In the genomic region with DNA sequence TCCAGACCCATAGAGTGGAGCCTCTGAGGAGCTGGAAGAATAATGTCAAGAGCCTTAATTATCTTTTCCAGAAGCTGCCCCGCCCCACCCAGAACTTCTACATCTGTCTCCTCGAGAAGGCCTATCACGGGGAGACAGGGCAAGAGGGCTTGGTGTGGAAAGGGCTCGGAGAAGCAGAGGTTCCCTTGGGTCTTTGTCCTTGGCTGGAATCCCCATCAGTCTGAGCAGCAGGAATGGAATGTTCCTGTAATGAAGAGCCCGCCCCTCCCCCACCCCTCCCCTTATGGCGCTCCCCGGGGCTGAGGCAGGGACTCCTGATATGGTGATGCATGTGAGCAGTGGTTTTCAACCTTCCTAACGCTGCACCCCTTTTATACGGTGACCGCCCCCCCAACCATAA, we compare ENCODE assay signal across 13 mouse cellular contexts. TPM values are rescaled to one million over a fixed set of nuclear protein-coding genes. Genes with fewer than 3 reads are reported as not detected.
DNase-seq lines count a peak whose midpoint lies in the region; ATAC-seq and TF ChIP-seq lines count a peak whose summit lies in the region.
"Had no signal": no experiment of that assay in that cellular context is flagged by ENCODE, and none has a peak within 500 bp of the region (broad histone marks: within the 10 kb centered on the region; RNA-seq: fewer than 3 reads in every experiment).

No protein-coding gene starts in this region.

- H3K27me3 ChIP-seq in lung, postnatal 0 days (replicated peaks; ENCODE audit: insufficient read depth, low read length) = peaks cover 7% of the 10 kb centered on the region
- H3K27me3 ChIP-seq in heart, embryonic 16.5 days (ENCODE audit: control insufficient read depth, insufficient read depth, low read length) = peaks cover 21% of the 10 kb centered on the region
- H3K27me3 ChIP-seq in stomach, postnatal 0 days (ENCODE audit: control insufficient read depth, insufficient read depth, low read length) = no peaks in the 10 kb centered on the region
- H3K27me3 ChIP-seq in forebrain, embryonic 11.5 days (ENCODE audit: control insufficient read depth, insufficient read depth, low read length) = peaks cover 21% of the 10 kb centered on the region

- peak; percentile 61 for ATAC-seq in lung, postnatal 0 days
- ATAC-seq in heart, embryonic 16.5 days (replicated peaks; ENCODE audit: extremely low read depth, insufficient read depth, low FRiP score) = no peak; the same call in 1 of the 2 replicates
- peak; percentile 13; the same call in 1 of the 2 replicates for ATAC-seq in stomach, postnatal 0 days (ENCODE audit: low FRiP score, low TSS enrichment)
- no peak for ATAC-seq in forebrain, embryonic 11.5 days (replicated peaks; ENCODE audit: low FRiP score)
- ATAC-seq: inflammation-experienced regulatory T-cells, adult 6 months had no signal

- no peak for TF ChIP-seq CTCF in lung, postnatal 0 days (IDR thresholded peaks at IDR 0.05)
- no peak for TF ChIP-seq CTCF in lung, adult 2 months (IDR thresholded peaks at IDR 0.05; ENCODE audit: insufficient read depth, low read length)
- TF ChIP-seq CTCF in stomach, postnatal 0 days (IDR thresholded peaks at IDR 0.05; ENCODE audit: low read depth) = no peak

- no peak overlapping the region for H3K4me3 ChIP-seq in lung, postnatal 0 days (ENCODE audit: low read depth, low read length)
- H3K4me3 ChIP-seq in lung, adult 2 months (replicated peaks; ENCODE audit: extremely low read depth, low read depth, low read length) = no peak overlapping the region
- H3K4me3 ChIP-seq in heart, embryonic 16.5 days (ENCODE audit: low read length) = 0 out of 2 replicates have a peak overlapping the region, but pooled peaks have one; percentile 6
- H3K4me3 ChIP-seq in stomach, postnatal 0 days (ENCODE audit: low read depth, low read length) = no peak overlapping the region
- H3K4me3 ChIP-seq in forebrain, embryonic 11.5 days (ENCODE audit: low read depth, low read length) = no peak overlapping the region
- H3K4me3 ChIP-seq: megakaryocyte, embryonic 14.5 days had no signal

- H3K36me3 ChIP-seq in lung, postnatal 0 days (ENCODE audit: insufficient read depth, low read length) = no peaks in the 10 kb centered on the region
- H3K36me3 ChIP-seq in heart, embryonic 16.5 days (ENCODE audit: control insufficient read depth, insufficient read depth) = no peaks in the 10 kb centered on the region
- H3K36me3 ChIP-seq in stomach, postnatal 0 days (ENCODE audit: control insufficient read depth, insufficient read depth, low read length) = no peaks in the 10 kb centered on the region
- no peaks in the 10 kb centered on the region for H3K36me3 ChIP-seq in forebrain, embryonic 11.5 days (ENCODE audit: control insufficient read depth, insufficient read depth, low read length)

- H3K4me2 ChIP-seq in lung, postnatal 0 days (replicated peaks; ENCODE audit: low read depth, low read length) = no peak overlapping the region
- H3K4me2 ChIP-seq in heart, embryonic 16.5 days (ENCODE audit: low read depth, low read length) = peak overlapping the region; percentile 48
- no peak overlapping the region; the same call in 1 of the 2 replicates for H3K4me2 ChIP-seq in stomach, postnatal 0 days (replicated peaks; ENCODE audit: low read depth)
- H3K4me2 ChIP-seq in forebrain, embryonic 11.5 days (ENCODE audit: low read depth, low read length, severe bottlenecking) = no peak overlapping the region

- no peak for TF ChIP-seq POLR2A in lung, adult 2 months (IDR thresholded peaks at IDR 0.05; ENCODE audit: borderline replicate concordance, extremely low read depth, low read depth, low read length)

- H3K9ac ChIP-seq in lung, postnatal 0 days (replicated peaks; ENCODE audit: low read depth) = no peak overlapping the region
- H3K9ac ChIP-seq in heart, embryonic 16.5 days (ENCODE audit: low read length) = peak overlapping the region; percentile 51
- H3K9ac ChIP-seq in stomach, postnatal 0 days (ENCODE audit: low read length) = peak overlapping the region; percentile 18; the same call in 1 of the 2 replicates
- no peak overlapping the region for H3K9ac ChIP-seq in forebrain, embryonic 11.5 days (ENCODE audit: low read length)

- H3K27ac ChIP-seq in lung, postnatal 0 days (ENCODE audit: low read length) = peak overlapping the region; percentile 49; the same call in 1 of the 2 replicates
- H3K27ac ChIP-seq in heart, embryonic 16.5 days (ENCODE audit: low read length) = peak overlapping the region; percentile 66
- H3K27ac ChIP-seq in stomach, postnatal 0 days (replicated peaks) = 0 out of 2 replicates have a peak overlapping the region, but pooled peaks have one; percentile 9
- H3K27ac ChIP-seq in forebrain, embryonic 11.5 days (ENCODE audit: low read depth, low read length) = no peak overlapping the region

- 28% methylated on average over 10 of the region's 10 CpGs for WGBS in lung, postnatal 0 days
- 39% methylated on average over 10 of the region's 10 CpGs for WGBS in lung, adult 2 months
- 18% methylated on average over 10 of the region's 10 CpGs for WGBS in heart, embryonic 16.5 days
- 27% methylated on average over 9 of the region's 10 CpGs for WGBS in stomach, postnatal 0 days
- 45% methylated on average over 10 of the region's 10 CpGs for WGBS in forebrain, embryonic 11.5 days

- DNase-seq in adrenal gland, adult 2 months = peak; percentile 49
- DNase-seq in adrenal gland, postnatal 4 days (ENCODE audit: low spot score in 2 of 2) = no peak
- peak; percentile 75 for DNase-seq in lung, postnatal 0 days (ENCODE audit: low spot score)
- no peak for DNase-seq in lung, adult 2 months
- DNase-seq in stomach, postnatal 0 days (ENCODE audit: low spot score) = peak; percentile 55
- DNase-seq in ovary, postnatal 36 days (ENCODE audit: low spot score) = no peak
- DNase-seq in forebrain, embryonic 11.5 days (ENCODE audit: low spot score) = no peak
- DNase-seq: cerebellum, adult 11 months; left cerebral cortex, postnatal 4 days had no signal

- H3K4me1 ChIP-seq in lung, postnatal 0 days (ENCODE audit: insufficient read depth, low read depth, low read length) = peaks cover 9% of the 10 kb centered on the region; the same call in 1 of the 2 replicates
- peaks cover 3% of the 10 kb centered on the region; the same call in 1 of the 2 replicates for H3K4me1 ChIP-seq in lung, adult 2 months (ENCODE audit: control insufficient read depth, insufficient read depth, low read length)
- H3K4me1 ChIP-seq in heart, embryonic 16.5 days (ENCODE audit: control insufficient read depth, insufficient read depth, low read length) = peaks cover 38% of the 10 kb centered on the region
- H3K4me1 ChIP-seq in stomach, postnatal 0 days (replicated peaks; ENCODE audit: control insufficient read depth, insufficient read depth) = 0 out of 2 replicates have a peak, but pooled peaks cover 3% of the 10 kb centered on the region
- peaks cover 3% of the 10 kb centered on the region; the same call in 1 of the 2 replicates for H3K4me1 ChIP-seq in forebrain, embryonic 11.5 days (replicated peaks; ENCODE audit: control insufficient read depth, insufficient read depth, low read length)

- H3K9me3 ChIP-seq in lung, postnatal 0 days (ENCODE audit: low read length) = no peaks in the 10 kb centered on the region
- H3K9me3 ChIP-seq in heart, embryonic 16.5 days (replicated peaks; ENCODE audit: control insufficient read depth, low read length) = no peaks in the 10 kb centered on the region
- no peaks in the 10 kb centered on the region for H3K9me3 ChIP-seq in stomach, postnatal 0 days (ENCODE audit: control insufficient read depth, low read length)
- H3K9me3 ChIP-seq in forebrain, embryonic 11.5 days (ENCODE audit: control insufficient read depth, low read length) = no peaks in the 10 kb centered on the region
- H3K9me3 ChIP-seq: megakaryocyte, embryonic 14.5 days had no signal

- peak; percentile 86 for TF ChIP-seq EP300 in lung, postnatal 0 days (IDR thresholded peaks at IDR 0.05)
- no peak for TF ChIP-seq EP300 in stomach, postnatal 0 days (optimal IDR thresholded peaks at IDR 0.05)

RNA-seq across cellular contexts. Expression of gene Trnp1, which starts 6.5 kb away (rescaled TPM):
- 1 to 10 TPM; 4.4 to 7.5 TPM for total RNA-seq in adrenal gland, adult 2 months (2021)
- 7.4 and 11.4 TPM in 2 replicates for polyA plus RNA-seq in adrenal gland, adult 2 months (2012; rRNA removed)
- total RNA-seq in adrenal gland, postnatal 4 days (2021) = 1 to 10 TPM; 6.9 to 8.0 TPM
- polyA plus RNA-seq in lung, postnatal 0 days (2015; fragmentation: Nextera tagmentation; extraction: Ambion mirVana) = 1.1 and 1.4 TPM in 2 replicates
- 3.4 and 4.5 TPM in 2 replicates for polyA plus RNA-seq in lung, adult 2 months (2012; rRNA removed)
- 0.64 and 1.5 TPM in 2 replicates for polyA plus RNA-seq in heart, embryonic 16.5 days (2015; fragmentation: Nextera tagmentation; extraction: Ambion mirVana)
- polyA plus RNA-seq in stomach, postnatal 0 days (2015; fragmentation: Nextera tagmentation; extraction: Ambion mirVana) = 4.0 and 4.4 TPM in 2 replicates
- polyA plus RNA-seq in forebrain, embryonic 11.5 days (2014; fragmentation: Nextera tagmentation; extraction: Ambion mirVana) = 1.8 and 1.9 TPM in 2 replicates
- polyA plus RNA-seq: inflammation-experienced regulatory T-cells, adult 6 months had no signal

RNA-seq across cellular contexts. Expression of gene Tent5b, which starts 11.9 kb away (rescaled TPM):
- total RNA-seq in adrenal gland, adult 2 months (2021) = 10 to 100 TPM in 1 of 2 experiments, 1 to 10 TPM in 1; 1.7 to 14.7 TPM
- 3.0 and 7.2 TPM in 2 replicates for polyA plus RNA-seq in adrenal gland, adult 2 months (2012; rRNA removed)
- under 1 TPM; 0.73 to 0.78 TPM for total RNA-seq in adrenal gland, postnatal 4 days (2021)
- 11.0 and 19.1 TPM in 2 replicates for polyA plus RNA-seq in lung, postnatal 0 days (2015; fragmentation: Nextera tagmentation; extraction: Ambion mirVana)
- polyA plus RNA-seq in lung, adult 2 months (2012; rRNA removed) = 21.3 and 23.1 TPM in 2 replicates
- polyA plus RNA-seq in heart, embryonic 16.5 days (2015; fragmentation: Nextera tagmentation; extraction: Ambion mirVana) = 1.0 and 1.3 TPM in 2 replicates
- polyA plus RNA-seq in stomach, postnatal 0 days (2015; fragmentation: Nextera tagmentation; extraction: Ambion mirVana) = 34.0 and 35.3 TPM in 2 replicates
- 0.76 and 0.80 TPM in 2 replicates for polyA plus RNA-seq in forebrain, embryonic 11.5 days (2014; fragmentation: Nextera tagmentation; extraction: Ambion mirVana)
- total RNA-seq: left cerebral cortex, postnatal 4 days had no signal
- polyA plus RNA-seq: inflammation-experienced regulatory T-cells, adult 6 months; neural tube, embryonic 14.5 days had no signal

RNA-seq across cellular contexts. Expression of gene Kdf1, which starts 27.0 kb away (rescaled TPM):
- 1 to 10 TPM; 1.8 to 2.1 TPM for total RNA-seq in adrenal gland, adult 2 months (2021)
- 4.4 and 5.3 TPM in 2 replicates for polyA plus RNA-seq in adrenal gland, adult 2 months (2012; rRNA removed)
- 1 to 10 TPM; 5.0 to 8.0 TPM for total RNA-seq in adrenal gland, postnatal 4 days (2021)
- 24.8 TPM in 2 replicates for polyA plus RNA-seq in lung, postnatal 0 days (2015; fragmentation: Nextera tagmentation; extraction: Ambion mirVana)
- 19.0 and 22.2 TPM in 2 replicates for polyA plus RNA-seq in lung, adult 2 months (2012; rRNA removed)
- 3.1 and 4.5 TPM in 2 replicates for polyA plus RNA-seq in heart, embryonic 16.5 days (2015; fragmentation: Nextera tagmentation; extraction: Ambion mirVana)
- 29.2 and 34.2 TPM in 2 replicates for polyA plus RNA-seq in stomach, postnatal 0 days (2015; fragmentation: Nextera tagmentation; extraction: Ambion mirVana)
- 1.1 and 2.1 TPM in 2 replicates for polyA plus RNA-seq in forebrain, embryonic 11.5 days (2014; fragmentation: Nextera tagmentation; extraction: Ambion mirVana)

RNA-seq across cellular contexts. Expression of gene Nudc, which starts 54.0 kb away (rescaled TPM):
- 100 to 1,000 TPM; 157 to 176 TPM for total RNA-seq in adrenal gland, adult 2 months (2021)
- 49.9 and 57.3 TPM in 2 replicates for polyA plus RNA-seq in adrenal gland, adult 2 months (2012; rRNA removed)
- 100 to 1,000 TPM; 129 to 136 TPM for total RNA-seq in adrenal gland, postnatal 4 days (2021)
- 130 and 154 TPM in 2 replicates for polyA plus RNA-seq in lung, postnatal 0 days (2015; fragmentation: Nextera tagmentation; extraction: Ambion mirVana)
- 52.4 and 60.4 TPM in 2 replicates for polyA plus RNA-seq in lung, adult 2 months (2012; rRNA removed)
- polyA plus RNA-seq in heart, embryonic 16.5 days (2015; fragmentation: Nextera tagmentation; extraction: Ambion mirVana) = 209 and 234 TPM in 2 replicates
- polyA plus RNA-seq in stomach, postnatal 0 days (2015; fragmentation: Nextera tagmentation; extraction: Ambion mirVana) = 122 and 125 TPM in 2 replicates
- polyA plus RNA-seq in forebrain, embryonic 11.5 days (2014; fragmentation: Nextera tagmentation; extraction: Ambion mirVana) = 348 and 363 TPM in 2 replicates

Comparison
In these comparisons a context has a peak if more than half of its experiments do, and no peak if none do; other contexts are left out.
1. DNase-seq: peak in adrenal gland, adult 2 months (single experiment), lung, postnatal 0 days (single experiment) and stomach, postnatal 0 days (single experiment); none in adrenal gland, postnatal 4 days (0 of 2), lung, adult 2 months (single experiment), ovary, postnatal 36 days (single experiment) and forebrain, embryonic 11.5 days (single experiment).
2. ATAC-seq: peak in lung, postnatal 0 days (single experiment) and stomach, postnatal 0 days (single experiment); none in heart, embryonic 16.5 days (single experiment) and forebrain, embryonic 11.5 days (single experiment).
3. H3K9ac ChIP-seq: peak in heart, embryonic 16.5 days (single experiment) and stomach, postnatal 0 days (single experiment); none in lung, postnatal 0 days (single experiment) and forebrain, embryonic 11.5 days (single experiment).